Mouse (Mus musculus) embryonic facial prominence, embryonic 11.5 days (tissue): ENCODE results near the gene Cox4i2. TPM values are rescaled to one million over a fixed set of nuclear protein-coding genes. Genes with fewer than 3 reads are reported as not detected.

ENCODE experiments used
- ATAC-seq: fragments of 200-750 bp; cut with Nextera tagmentation; replicated peaks from 2 replicates; pipeline ENCODE4 v1.8.0; 2017; ENCODE audit warnings: low read depth; ENCODE audit not compliant: insufficient number of reproducible peaks, low FRiP score, low TSS enrichment
- DNase-seq: peaks from one replicate; pipeline ENCODE4 v3.0.0-alpha.2; 2015; ENCODE audit warnings: low spot score
- H3K27ac ChIP-seq: fragments of 300-500 bp; sonication (generic); replicated peaks from 2 replicates; pipeline ENCODE4 v1.5.1; 2014; ENCODE audit warnings: mild to moderate bottlenecking, low read depth, low read length, control low read depth
- H3K27me3 ChIP-seq: fragments of 300-500 bp; sonication (generic); 2 replicates; pipeline ENCODE4 v1.6.1; 2014; ENCODE audit warnings: mild to moderate bottlenecking, low read length, moderate library complexity, mixed read lengths; ENCODE audit not compliant: control insufficient read depth, insufficient read depth
- H3K36me3 ChIP-seq: fragments of 300-500 bp; sonication (generic); replicated peaks from 2 replicates; pipeline ENCODE4 v1.6.1; 2014; ENCODE audit warnings: low read depth, mild to moderate bottlenecking, low read length, moderate library complexity, mixed read lengths; ENCODE audit not compliant: control insufficient read depth, insufficient read depth
- H3K4me1 ChIP-seq: fragments of 300-500 bp; sonication (generic); 2 replicates; pipeline ENCODE4 v1.6.1; 2014; ENCODE audit warnings: low read length, mixed read lengths; ENCODE audit not compliant: control insufficient read depth, insufficient read depth
- H3K4me2 ChIP-seq: fragments of 300-500 bp; sonication (generic); 2 replicates; pipeline ENCODE4 v1.6.1; 2014; ENCODE audit warnings: low read depth, mild to moderate bottlenecking, control low read depth, low read length, moderate library complexity
- H3K4me3 ChIP-seq: fragments of 300-500 bp; sonication (generic); 2 replicates; pipeline ENCODE4 v1.5.1; 2014; ENCODE audit warnings: low read depth, low read length, control low read depth
- H3K9ac ChIP-seq: fragments of 300-500 bp; sonication (generic); replicated peaks from 2 replicates; pipeline ENCODE4 v1.6.1; 2014; ENCODE audit warnings: mild to moderate bottlenecking, control low read depth, low read length
- H3K9me3 ChIP-seq: fragments of 300-500 bp; sonication (generic); replicated peaks from 2 replicates; pipeline ENCODE4 v1.6.1; 2016; ENCODE audit warnings: mild to moderate bottlenecking, low read length, inconsistent platforms, mixed read lengths; ENCODE audit not compliant: control insufficient read depth
- WGBS: fragments of 180-500 bp; shearing (Covaris S2); extraction: QIAGEN DNeasy Blood & Tissue Kit; methylation state at CpG from one replicate; pipeline ENCODE4 v1.1.7; 2014; 5-methylcytosine and 5-hydroxymethylcytosine counted together
- polyA plus RNA-seq: library from polyadenylated mRNA; unstranded; fragments of >200 nt; fragmentation: Nextera tagmentation; extraction: Ambion mirVana; gene quantifications from 2 replicates; pipeline ENCODE4 v1.2.1, GENCODE M21; 2014

Cox4i2 gene
- polyA plus RNA-seq: 9.8 and 11.1 TPM in 2 replicates

- H3K9me3 ChIP-seq: no peaks in the 10 kb centered on the region
- DNase-seq (no peak), ATAC-seq (0 out of 2 replicates have a peak, but pooled peaks have one; percentile 19)
- H3K36me3 ChIP-seq: no peaks in the 10 kb centered on the region
- H3K9ac ChIP-seq: peak within 1 kb of the TSS; percentile 54
- 3% methylated on average over 30 of the region's 30 CpGs for WGBS
- peak within 1 kb of the TSS; percentile 53 for H3K4me2 ChIP-seq
- peak within 1 kb of the TSS; percentile 16 for H3K4me3 ChIP-seq
- H3K4me1 ChIP-seq: no peaks in the 10 kb centered on the region
- H3K27ac ChIP-seq: 0 out of 2 replicates have a peak within 1 kb of the TSS, but pooled peaks have one; percentile 8
- no peaks in the 10 kb centered on the region for H3K27me3 ChIP-seq
Measured at GRCm38 (mm10) chr2:152753944-152754711, at the start of gene Cox4i2. TSS of gene Cox4i2 (plus strand) at chr2:152754173.

DNA sequence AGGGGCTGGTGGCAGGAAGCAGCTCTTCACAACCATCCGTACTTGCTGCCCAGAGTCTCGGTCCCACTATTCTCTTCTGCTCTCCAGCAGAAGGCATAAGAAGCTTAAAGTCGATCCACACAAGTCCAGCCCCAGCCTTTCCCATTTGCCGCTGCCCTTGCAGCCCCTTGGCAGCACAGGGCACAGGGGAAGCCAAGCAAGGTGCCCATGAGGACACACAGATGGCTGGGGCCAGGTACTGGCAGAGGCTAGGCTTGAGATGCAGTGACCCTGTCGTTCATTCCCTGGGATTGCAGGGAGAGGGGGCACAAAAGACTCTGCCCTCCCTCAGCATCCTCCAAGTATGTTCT is 49.7 kb upstream of the Cox4i2 start:
- WGBS: 87% methylated on average over 5 of the region's 5 CpGs
- Histone ChIP-seq H3K36me3 (peaks cover 26% of the 10 kb centered on the region), H3K4me1 (peaks cover 15% of the 10 kb centered on the region), H3K9ac (0 out of 2 replicates have a peak overlapping the region, but pooled peaks have one; percentile 25), H3K27me3 (no peaks in the 10 kb centered on the region; the same call in 1 of the 2 replicates), H3K4me2 (no peak overlapping the region), H3K27ac (no peak overlapping the region), H3K4me3 (no peak overlapping the region), H3K9me3 (no peaks in the 10 kb centered on the region)
- no peak for DNase-seq
- ATAC-seq: no peak

DNA sequence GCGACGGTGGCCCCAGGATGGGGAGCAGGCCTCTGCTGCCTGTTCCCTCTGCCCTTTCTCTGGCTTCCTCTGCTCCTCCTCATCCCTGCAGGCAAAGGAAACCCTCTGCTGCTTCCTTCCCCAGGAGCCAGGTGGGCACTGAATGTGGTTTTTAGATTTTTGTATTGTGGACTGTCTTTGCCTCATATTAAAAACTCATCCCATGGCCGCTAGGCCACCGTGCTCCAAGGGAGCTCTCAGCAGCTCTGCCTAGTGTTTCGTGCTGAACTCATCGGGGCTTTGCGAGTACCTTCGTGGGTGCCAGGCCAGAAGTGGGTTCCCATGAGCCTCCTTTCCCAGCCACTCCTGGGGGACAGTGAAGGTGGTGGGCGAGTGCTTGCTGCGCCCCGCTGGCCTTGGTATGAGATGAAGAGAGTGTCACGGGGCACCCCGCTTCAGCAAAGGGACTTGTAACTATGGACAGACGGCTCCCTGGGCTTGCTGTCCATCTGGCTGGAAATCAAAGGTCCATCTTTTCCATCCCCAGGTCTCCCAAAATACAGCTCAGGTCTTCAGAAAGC is 49.1 kb upstream of the Cox4i2 start:
- Histone ChIP-seq H3K36me3 (peaks cover 26% of the 10 kb centered on the region), H3K27ac (0 out of 2 replicates have a peak overlapping the region, but pooled peaks have one; percentile 90)
- WGBS: 91% methylated on average over 14 of the region's 14 CpGs

DNA sequence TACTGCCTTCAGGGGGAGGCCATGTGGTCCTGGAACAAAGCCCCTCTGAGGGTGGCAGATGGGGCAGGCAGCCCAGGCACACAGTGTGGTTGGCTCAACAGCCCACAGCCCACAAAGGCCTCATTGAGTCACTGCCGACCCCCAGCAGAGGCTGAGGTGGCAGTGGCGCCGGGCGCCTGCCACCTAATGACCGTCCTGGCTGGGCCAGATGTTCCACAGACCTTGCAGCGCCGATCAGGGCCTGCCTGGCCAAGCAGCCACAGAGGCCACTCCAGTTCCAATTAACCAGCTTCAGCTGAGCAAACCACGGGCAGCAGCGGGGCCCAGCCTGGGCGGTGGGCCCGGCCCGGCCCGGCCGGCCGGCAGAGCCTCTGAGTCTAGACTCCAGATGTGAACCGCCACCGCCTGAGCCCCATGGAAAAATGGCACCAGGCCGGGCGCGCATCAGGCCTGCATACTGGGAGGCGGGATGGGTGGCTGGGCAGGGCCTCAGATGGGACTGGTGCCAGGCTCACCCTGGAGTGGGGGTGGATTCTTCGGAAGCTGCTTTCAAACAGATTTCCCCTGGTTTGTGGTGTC is 47.9 kb upstream of the Cox4i2 start:
- Histone ChIP-seq H3K9me3 (no peaks in the 10 kb centered on the region), H3K27ac (peak overlapping the region; percentile 90), H3K4me3 (no peak overlapping the region), H3K4me2 (no peak overlapping the region), H3K27me3 (no peaks in the 10 kb centered on the region; the same call in 1 of the 2 replicates), H3K4me1 (peaks cover 15% of the 10 kb centered on the region), H3K9ac (peak overlapping the region; percentile 28), H3K36me3 (peaks cover 16% of the 10 kb centered on the region)
- ATAC-seq: peak; percentile 40
- WGBS: 35% methylated on average over 22 of the region's 22 CpGs
- DNase-seq: peak; percentile 65

More for the DNA sequence above, 49.1 kb upstream of the Cox4i2 start:
- Histone ChIP-seq H3K27me3 (no peaks in the 10 kb centered on the region; the same call in 1 of the 2 replicates), H3K4me2 (no peak overlapping the region), H3K4me3 (no peak overlapping the region), H3K4me1 (peaks cover 15% of the 10 kb centered on the region), H3K9ac (peak overlapping the region; percentile 18; the same call in 1 of the 2 replicates), H3K9me3 (no peaks in the 10 kb centered on the region)
- ATAC-seq (no peak), DNase-seq (no peak)

DNA sequence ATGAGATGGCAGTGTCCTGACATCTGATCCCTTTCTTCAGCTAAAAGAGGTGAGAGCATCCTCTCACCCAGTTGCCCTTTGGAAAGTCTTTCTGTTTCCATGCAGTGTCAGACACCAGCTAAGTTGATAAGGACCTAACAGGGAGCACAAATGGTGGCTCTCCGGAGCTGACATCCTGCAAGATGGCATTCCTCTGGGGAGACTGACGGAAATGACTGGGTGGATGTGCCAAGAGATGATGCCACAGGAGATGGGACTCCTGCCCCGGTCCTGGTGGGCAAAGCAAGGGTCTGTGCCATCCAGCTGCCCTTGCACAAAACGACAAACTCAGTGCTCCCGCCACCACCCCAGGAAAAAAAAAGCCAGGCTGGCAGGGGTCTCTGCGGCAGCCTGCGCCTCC is 46.8 kb upstream of the Cox4i2 start:
- H3K4me3 ChIP-seq: peak overlapping the region; percentile 31
- H3K9me3 ChIP-seq: no peaks in the 10 kb centered on the region
- peaks cover 9% of the 10 kb centered on the region for H3K36me3 ChIP-seq
- DNase-seq: no peak
- no peaks in the 10 kb centered on the region; the same call in 1 of the 2 replicates for H3K27me3 ChIP-seq
- peak overlapping the region; percentile 90 for H3K27ac ChIP-seq
- H3K4me2 ChIP-seq: peak overlapping the region; percentile 68
- no peak for ATAC-seq
- H3K4me1 ChIP-seq: peaks cover 15% of the 10 kb centered on the region
- WGBS: 14% methylated on average over 7 of the region's 7 CpGs
- H3K9ac ChIP-seq: peak overlapping the region; percentile 68

- Histone ChIP-seq H3K27me3 (no peaks in the 10 kb centered on the region; the same call in 1 of the 2 replicates), H3K4me2 (peak overlapping the region; percentile 68), H3K4me1 (peaks cover 15% of the 10 kb centered on the region), H3K27ac (peak overlapping the region; percentile 90), H3K9me3 (no peaks in the 10 kb centered on the region), H3K9ac (peak overlapping the region; percentile 68), H3K4me3 (peak overlapping the region; percentile 31), H3K36me3 (peaks cover 9% of the 10 kb centered on the region)
- DNase-seq: peak; percentile 95
- WGBS: under 1% methylated on average over 30 of the region's 31 CpGs
- peak; percentile 86 for ATAC-seq
Measured at GRCm38 (mm10) chr2:152707627-152708026, 46.3 kb upstream of the Cox4i2 start.

GRCm38 (mm10) chr2:152709066-152709465 is 44.9 kb upstream of the Cox4i2 start:
- Histone ChIP-seq H3K4me2 (no peak overlapping the region), H3K9ac (no peak overlapping the region), H3K27me3 (no peaks in the 10 kb centered on the region; the same call in 1 of the 2 replicates), H3K9me3 (no peaks in the 10 kb centered on the region), H3K4me3 (no peak overlapping the region), H3K4me1 (peaks cover 15% of the 10 kb centered on the region), H3K27ac (0 out of 2 replicates have a peak overlapping the region, but pooled peaks have one; percentile 13), H3K36me3 (peaks cover 7% of the 10 kb centered on the region)
- WGBS: 87% methylated on average over 5 of the region's 5 CpGs
- no peak for ATAC-seq
- no peak for DNase-seq
